ENCODE assay signal across 9 mouse cellular contexts in genomic region chr2:158376798-158377197, GRCm38 (mm10). TPM values are rescaled to one million over a fixed set of nuclear protein-coding genes. Genes with fewer than 3 reads are reported as not detected.
DNase-seq lines count a peak whose midpoint lies in the region; ATAC-seq lines count a peak whose summit lies in the region.
"Had no signal": no experiment of that assay in that cellular context is flagged by ENCODE, and none has a peak within 500 bp of the region (broad histone marks: within the 10 kb centered on the region; RNA-seq: fewer than 3 reads in every experiment).

No protein-coding gene starts in this region.

- ATAC-seq in midbrain, embryonic 11.5 days (ENCODE audit: low FRiP score), result no peak
- ATAC-seq in forebrain, embryonic 12.5 days (ENCODE audit: low FRiP score), result no peak
- ATAC-seq: lung, postnatal 0 days had no signal

- H3K4me1 ChIP-seq in midbrain, embryonic 11.5 days (ENCODE audit: control insufficient read depth, insufficient read depth, low read length), result 0 out of 2 replicates have a peak, but pooled peaks cover 4% of the 10 kb centered on the region
- peaks cover 17% of the 10 kb centered on the region for H3K4me1 ChIP-seq in midbrain, embryonic 10.5 days
- H3K4me1 ChIP-seq in forebrain, embryonic 12.5 days, result peaks cover 9% of the 10 kb centered on the region
- peaks cover 17% of the 10 kb centered on the region for H3K4me1 ChIP-seq in embryonic facial prominence, embryonic 10.5 days

- peak; percentile 45 for DNase-seq in midbrain, embryonic 11.5 days (ENCODE audit: low spot score, missing footprints)
- DNase-seq in midbrain, embryonic 10.5 days (ENCODE audit: low spot score), result no peak
- peak; percentile 41 to 45 for DNase-seq in left cerebral cortex, postnatal 14 days (ENCODE audit: low spot score in 2 of 2)
- peak; percentile 39 for DNase-seq in right cerebral cortex, postnatal 25 days
- no peak for DNase-seq in natural killer cell, adult 2 months (ENCODE audit: low spot score in 2 of 2)
- no peak for DNase-seq in embryonic facial prominence, embryonic 10.5 days (ENCODE audit: low spot score)

- H3K36me3 ChIP-seq in midbrain, embryonic 11.5 days (ENCODE audit: control insufficient read depth, insufficient read depth, low read length), result no peaks in the 10 kb centered on the region
- no peaks in the 10 kb centered on the region for H3K36me3 ChIP-seq in midbrain, embryonic 10.5 days
- H3K36me3 ChIP-seq in forebrain, embryonic 12.5 days (replicated peaks), result no peaks in the 10 kb centered on the region
- H3K36me3 ChIP-seq in embryonic facial prominence, embryonic 10.5 days (replicated peaks), result no peaks in the 10 kb centered on the region
- H3K36me3 ChIP-seq: G1E had no signal

- intact Hi-C loops in left cerebral cortex, postnatal 14 days (cut with DNase I), result loop anchor here (10.0 kb wide), 1 partner anchor 268 kb away; no protein-coding TSS in a partner anchor

- no peak overlapping the region for H3K4me3 ChIP-seq in midbrain, embryonic 11.5 days (ENCODE audit: low read depth, low read length)
- H3K4me3 ChIP-seq in midbrain, embryonic 10.5 days, result no peak overlapping the region; the same call in 1 of the 2 replicates
- 0 out of 2 replicates have a peak overlapping the region, but pooled peaks have one; percentile 41 for H3K4me3 ChIP-seq in forebrain, embryonic 12.5 days (replicated peaks)
- H3K4me3 ChIP-seq in embryonic facial prominence, embryonic 10.5 days, result no peak overlapping the region

- no peak overlapping the region for H3K9ac ChIP-seq in midbrain, embryonic 11.5 days (ENCODE audit: low read length)
- H3K9ac ChIP-seq in forebrain, embryonic 12.5 days, result no peak overlapping the region

- H3K27me3 ChIP-seq in midbrain, embryonic 11.5 days (ENCODE audit: control insufficient read depth, insufficient read depth, low read length), result peaks cover 2% of the 10 kb centered on the region; the same call in 1 of the 2 replicates
- H3K27me3 ChIP-seq in midbrain, embryonic 10.5 days (ENCODE audit: low read depth, poor library complexity, severe bottlenecking), result peaks cover 41% of the 10 kb centered on the region
- H3K27me3 ChIP-seq in forebrain, embryonic 12.5 days, result peaks cover 43% of the 10 kb centered on the region
- H3K27me3 ChIP-seq in embryonic facial prominence, embryonic 10.5 days (replicated peaks; ENCODE audit: low read depth, poor library complexity, severe bottlenecking), result peaks cover 56% of the 10 kb centered on the region

- H3K27ac ChIP-seq in midbrain, embryonic 11.5 days (ENCODE audit: low read depth, low read length), result no peak overlapping the region
- no peak overlapping the region for H3K27ac ChIP-seq in midbrain, embryonic 10.5 days (replicated peaks)
- no peak overlapping the region for H3K27ac ChIP-seq in forebrain, embryonic 12.5 days
- H3K27ac ChIP-seq in embryonic facial prominence, embryonic 10.5 days (replicated peaks), result no peak overlapping the region

- whole genome bisulfite sequencing in midbrain, embryonic 11.5 days, result 79% methylated on average over 7 of the region's 7 CpGs
- 80% methylated on average over 7 of the region's 7 CpGs for WGBS in midbrain, embryonic 10.5 days
- 78% methylated on average over 7 of the region's 7 CpGs for WGBS in forebrain, embryonic 12.5 days
- 75% methylated on average over 7 of the region's 7 CpGs for WGBS in embryonic facial prominence, embryonic 10.5 days

- H3K4me2 ChIP-seq in midbrain, embryonic 11.5 days, result no peak overlapping the region
- peak overlapping the region; percentile 64; the same call in 1 of the 2 replicates for H3K4me2 ChIP-seq in forebrain, embryonic 12.5 days

- no peaks in the 10 kb centered on the region for H3K9me3 ChIP-seq in midbrain, embryonic 11.5 days (ENCODE audit: control insufficient read depth, low read length)
- no peaks in the 10 kb centered on the region for H3K9me3 ChIP-seq in midbrain, embryonic 10.5 days (replicated peaks)
- no peaks in the 10 kb centered on the region for H3K9me3 ChIP-seq in forebrain, embryonic 12.5 days
- H3K9me3 ChIP-seq in embryonic facial prominence, embryonic 10.5 days, result no peaks in the 10 kb centered on the region
- H3K9me3 ChIP-seq: G1E had no signal

RNA-seq across cellular contexts. Expression of gene Snhg11, which starts 1.4 kb away (rescaled TPM):
- 19.8 and 24.1 TPM in 2 replicates for polyA plus RNA-seq in midbrain, embryonic 11.5 days (2014; fragmentation: Nextera tagmentation; extraction: Ambion mirVana)
- 36.4 and 55.1 TPM in 2 replicates for polyA plus RNA-seq in midbrain, embryonic 10.5 days (2016; fragmentation: Nextera tagmentation; extraction: Ambion mirVana)
- polyA plus RNA-seq in forebrain, embryonic 12.5 days (2016; fragmentation: Nextera tagmentation; extraction: Ambion mirVana), result 34.1 and 39.7 TPM in 2 replicates
- 100 to 1,000 TPM; 568 to 604 TPM for total RNA-seq in left cerebral cortex, postnatal 14 days (2021)
- 22.1 and 25.2 TPM in 2 replicates for polyA plus RNA-seq in embryonic facial prominence, embryonic 10.5 days (2016; fragmentation: Nextera tagmentation; extraction: Ambion mirVana)
- polyA plus RNA-seq: G1E had no signal

RNA-seq across cellular contexts. Expression of gene Ralgapb, which starts 32.9 kb away (rescaled TPM):
- 20.1 and 22.4 TPM in 2 replicates for polyA plus RNA-seq in midbrain, embryonic 11.5 days (2014; fragmentation: Nextera tagmentation; extraction: Ambion mirVana)
- 11.0 and 11.6 TPM in 2 replicates for polyA plus RNA-seq in midbrain, embryonic 10.5 days (2016; fragmentation: Nextera tagmentation; extraction: Ambion mirVana)
- polyA plus RNA-seq in forebrain, embryonic 12.5 days (2016; fragmentation: Nextera tagmentation; extraction: Ambion mirVana), result 24.3 and 26.0 TPM in 2 replicates
- 10 to 100 TPM; 93.1 to 93.2 TPM for total RNA-seq in left cerebral cortex, postnatal 14 days (2021)
- 11.9 and 12.7 TPM in 2 replicates for polyA plus RNA-seq in embryonic facial prominence, embryonic 10.5 days (2016; fragmentation: Nextera tagmentation; extraction: Ambion mirVana)

Comparison
In these comparisons a context has a peak if more than half of its experiments do, and no peak if none do; other contexts are left out.
1. DNase-seq: peak in midbrain, embryonic 11.5 days (single experiment), left cerebral cortex, postnatal 14 days (2 of 2) and right cerebral cortex, postnatal 25 days (single experiment); none in midbrain, embryonic 10.5 days (single experiment), natural killer cell, adult 2 months (0 of 2) and embryonic facial prominence, embryonic 10.5 days (single experiment).